17 mouse cellular contexts compared by ENCODE assay signal in genomic region chr10:13943706-13944105, GRCm38 (mm10). TPM values are rescaled to one million over a fixed set of nuclear protein-coding genes. Genes with fewer than 3 reads are reported as not detected.
A peak's percentile ranks its signal among the peaks of the same experiment; 100 is the strongest.
DNase-seq lines count a peak whose midpoint lies in the region; TF ChIP-seq lines count a peak whose summit lies in the region.
"Had no signal": no experiment of that assay in that cellular context is flagged by ENCODE, and none has a peak within 500 bp of the region (broad histone marks: within the 10 kb centered on the region; RNA-seq: fewer than 3 reads in every experiment).

No protein-coding gene starts in this region.

- no peak overlapping the region for H3K9ac ChIP-seq in heart, adult 2 months (ENCODE audit: low read depth, low read length)
- H3K9ac ChIP-seq: embryonic facial prominence, embryonic 13.5 days; forebrain, postnatal 0 days; heart, embryonic 15.5 days; midbrain, embryonic 13.5 days; stomach, embryonic 15.5 days had no signal

- no peak for TF ChIP-seq CTCF in kidney, adult 2 months (conservative IDR thresholded peaks at IDR 0.05; ENCODE audit: insufficient read depth, insufficient read length, low read depth, low read length)
- TF ChIP-seq CTCF in heart, adult 2 months (IDR thresholded peaks at IDR 0.05), result no peak

- no peaks in the 10 kb centered on the region for H3K79me2 ChIP-seq in heart, adult 2 months (replicated peaks; ENCODE audit: control insufficient read depth, insufficient read depth, low read length)

- no peak for TF ChIP-seq POLR2A in kidney, adult 2 months (IDR thresholded peaks at IDR 0.05; ENCODE audit: low read depth, low read length)
- TF ChIP-seq POLR2A in heart, adult 2 months (IDR thresholded peaks at IDR 0.05; ENCODE audit: insufficient read depth, low read depth, low read length), result no peak

- no peak for TF ChIP-seq EP300 in heart, adult 2 months (IDR thresholded peaks at IDR 0.05; ENCODE audit: insufficient read depth, low read depth, low read length)

- DNase-seq in kidney, adult 2 months, result peak; percentile 41
- DNase-seq in kidney, postnatal 25 days, result no peak
- peak; percentile 23 to 34 for DNase-seq in B cell, adult 2 months
- peak; percentile 33 for DNase-seq in kidney, postnatal 14 days
- peak; percentile 48 for DNase-seq in lung, postnatal 25 days (ENCODE audit: low spot score)
- DNase-seq in heart, adult 2 months, result no peak
- DNase-seq in limb, embryonic 10.5 days (ENCODE audit: low spot score), result no peak
- no peak for DNase-seq in adrenal gland, postnatal 36 days
- DNase-seq: cerebellum, adult 9-11 months; forebrain, postnatal 0 days; gastrocnemius, adult 2 months; right cerebral cortex, adult 18-20 months had no signal

- no peaks in the 10 kb centered on the region for H3K9me3 ChIP-seq in limb, embryonic 10.5 days (replicated peaks)
- H3K9me3 ChIP-seq: embryonic facial prominence, embryonic 13.5 days; heart, embryonic 15.5 days; midbrain, embryonic 13.5 days; stomach, embryonic 15.5 days had no signal

- no peak overlapping the region for H3K4me3 ChIP-seq in kidney, adult 2 months (ENCODE audit: insufficient read depth, low read depth, low read length)
- no peak overlapping the region for H3K4me3 ChIP-seq in heart, adult 2 months
- H3K4me3 ChIP-seq in limb, embryonic 10.5 days, result no peak overlapping the region
- H3K4me3 ChIP-seq: embryonic facial prominence, embryonic 13.5 days; gastrocnemius, adult 2 months; heart, embryonic 15.5 days; midbrain, embryonic 13.5 days; stomach, embryonic 15.5 days had no signal

- WGBS in kidney, adult 2 months, result 19% methylated on average over 3 of the region's 3 CpGs
- 61% methylated on average over 3 of the region's 3 CpGs for WGBS in heart, adult 2 months
- WGBS in limb, embryonic 10.5 days, result 54% methylated on average over 3 of the region's 3 CpGs

- H3K27me3 ChIP-seq in kidney, adult 2 months (replicated peaks; ENCODE audit: control insufficient read depth, insufficient read depth, low read length), result no peaks in the 10 kb centered on the region
- H3K27me3 ChIP-seq in heart, adult 2 months (ENCODE audit: control insufficient read depth, insufficient read depth, low read length), result no peaks in the 10 kb centered on the region
- H3K27me3 ChIP-seq in limb, embryonic 10.5 days (ENCODE audit: low read depth, poor library complexity, severe bottlenecking), result 0 out of 2 replicates have a peak, but pooled peaks cover 4% of the 10 kb centered on the region
- H3K27me3 ChIP-seq: embryonic facial prominence, embryonic 13.5 days; heart, embryonic 15.5 days; midbrain, embryonic 13.5 days; stomach, embryonic 15.5 days had no signal

- no peaks in the 10 kb centered on the region for H3K36me3 ChIP-seq in kidney, adult 2 months (ENCODE audit: control insufficient read depth, insufficient read depth, low read length)
- no peaks in the 10 kb centered on the region for H3K36me3 ChIP-seq in heart, adult 2 months (ENCODE audit: control insufficient read depth, insufficient read depth, low read length)
- H3K36me3 ChIP-seq in limb, embryonic 10.5 days, result no peaks in the 10 kb centered on the region
- H3K36me3 ChIP-seq: embryonic facial prominence, embryonic 13.5 days; heart, embryonic 15.5 days; midbrain, embryonic 13.5 days; stomach, embryonic 15.5 days had no signal

- intact Hi-C loops in heart, adult 2 months (cut with DNase I), result no loop called here

- H3K27ac ChIP-seq in kidney, adult 2 months (ENCODE audit: insufficient read depth, low read depth, low read length), result no peak overlapping the region
- H3K27ac ChIP-seq in heart, adult 2 months, result no peak overlapping the region
- H3K27ac ChIP-seq in limb, embryonic 10.5 days, result no peak overlapping the region
- H3K27ac ChIP-seq: embryonic facial prominence, embryonic 13.5 days; gastrocnemius, adult 2 months; heart, embryonic 15.5 days; hindbrain, postnatal 0 days; midbrain, embryonic 13.5 days; stomach, embryonic 15.5 days had no signal

- H3K4me1 ChIP-seq in kidney, adult 2 months (ENCODE audit: control insufficient read depth, insufficient read depth, low read length), result no peaks in the 10 kb centered on the region
- H3K4me1 ChIP-seq in heart, adult 2 months (ENCODE audit: control insufficient read depth, insufficient read depth, low read length), result no peaks in the 10 kb centered on the region
- no peaks in the 10 kb centered on the region for H3K4me1 ChIP-seq in limb, embryonic 10.5 days
- H3K4me1 ChIP-seq: embryonic facial prominence, embryonic 13.5 days; midbrain, embryonic 13.5 days; stomach, embryonic 15.5 days had no signal

RNA-seq across cellular contexts. Expression of gene Hivep2, which starts 22.2 kb away (rescaled TPM):
- 4.9 and 5.1 TPM in 2 replicates for polyA plus RNA-seq in kidney, adult 2 months (2012; rRNA removed)
- 10 to 100 TPM; 20.9 to 22.6 TPM for total RNA-seq in heart, adult 2 months (2021)
- polyA plus RNA-seq in heart, adult 2 months (2012; rRNA removed), result 5.3 and 10.3 TPM in 2 replicates
- 0.44 and 0.59 TPM in 2 replicates for polyA plus RNA-seq in limb, embryonic 10.5 days (2016; fragmentation: Nextera tagmentation; extraction: Ambion mirVana)
- 10 to 100 TPM; 33.7 to 35.1 TPM for total RNA-seq in adrenal gland, postnatal 36 days (2021)

Comparison
In these comparisons a context has a peak if more than half of its experiments do, and no peak if none do; other contexts are left out.
1. DNase-seq: peak in kidney, adult 2 months (single experiment), B cell, adult 2 months (2 of 2), kidney, postnatal 14 days (single experiment) and lung, postnatal 25 days (single experiment); none in kidney, postnatal 25 days (0 of 2), heart, adult 2 months (0 of 2), limb, embryonic 10.5 days (single experiment) and adrenal gland, postnatal 36 days (0 of 2).